Mouse (Mus musculus) limb, embryonic 14.5 days (tissue): Measurements from ENCODE around the gene Zfp672. TPM values are rescaled to one million over a fixed set of nuclear protein-coding genes. Genes with fewer than 3 reads are reported as not detected.

Experiments
- ATAC-seq: fragments of 200-750 bp; cut with Nextera tagmentation; 2 replicates; pipeline ENCODE4 v1.8.0; 2017; ENCODE audit warnings: low read depth, moderate number of reproducible peaks, moderate TSS enrichment; ENCODE audit not compliant: low FRiP score
- DNase-seq: peaks from one replicate; pipeline ENCODE4 v3.0.0-alpha.2; 2015; ENCODE audit warnings: low spot score
- H3K27ac ChIP-seq: fragments of 300-500 bp; sonication (generic); replicated peaks from 2 replicates; pipeline ENCODE4 v1.5.1; 2014; ENCODE audit warnings: low read depth, mild to moderate bottlenecking, low read length, moderate library complexity, mixed read lengths
- H3K27me3 ChIP-seq: fragments of 300-500 bp; sonication (generic); 2 replicates; pipeline ENCODE4 v1.6.1; 2014; ENCODE audit warnings: low read length, mixed read lengths; ENCODE audit not compliant: control insufficient read depth, insufficient read depth
- H3K36me3 ChIP-seq: fragments of 300-500 bp; sonication (generic); 2 replicates; pipeline ENCODE4 v1.6.1; 2014; ENCODE audit warnings: mild to moderate bottlenecking, low read length, moderate library complexity, mixed read lengths; ENCODE audit not compliant: control insufficient read depth, insufficient read depth
- H3K4me1 ChIP-seq: fragments of 300-500 bp; sonication (generic); 2 replicates; pipeline ENCODE4 v1.6.1; 2014; ENCODE audit warnings: antibody characterized with exemption, low read length, mixed read lengths; ENCODE audit not compliant: control insufficient read depth, insufficient read depth
- H3K4me2 ChIP-seq: fragments of 300-500 bp; sonication (generic); replicated peaks from 2 replicates; pipeline ENCODE4 v1.6.1; 2014; ENCODE audit warnings: low read depth, mild to moderate bottlenecking, low read length, moderate library complexity; ENCODE audit not compliant: severe bottlenecking
- H3K4me3 ChIP-seq: fragments of 300-500 bp; sonication (generic); replicated peaks from 2 replicates; pipeline ENCODE4 v1.5.1; 2014; ENCODE audit warnings: low read length
- H3K9ac ChIP-seq: fragments of 300-500 bp; sonication (generic); 2 replicates; pipeline ENCODE4 v1.6.1; 2014; ENCODE audit warnings: mild to moderate bottlenecking, low read depth, low read length, moderate library complexity; ENCODE audit not compliant: severe bottlenecking
- H3K9me3 ChIP-seq: fragments of 300-500 bp; sonication (generic); 2 replicates; pipeline ENCODE4 v1.6.1; 2016; ENCODE audit warnings: low read length; ENCODE audit not compliant: control insufficient read depth
- POLR2A ChIP-seq: fragments of 200-500 bp; IDR thresholded peaks from 2 replicates; pipeline ENCODE4 v1.8.0; 2012; ENCODE audit warnings: inconsistent platforms, mild to moderate bottlenecking, moderate library complexity, borderline replicate concordance; ENCODE audit not compliant: insufficient read depth, insufficient read length; ENCODE audit errors: extremely low read depth
- WGBS: fragments of 180-500 bp; shearing (Covaris S2); extraction: QIAGEN DNeasy Blood & Tissue Kit; methylation state at CpG from one replicate; pipeline ENCODE4 v1.1.7; 2014; 5-methylcytosine and 5-hydroxymethylcytosine counted together
- polyA plus RNA-seq, 2 experiments: library from polyadenylated mRNA; depleted of rRNA in 1 of 2; stranded (reverse) in 1 of 2; unstranded in 1 of 2; fragments of >200 nt; fragmentation: Nextera tagmentation in 1 of 2; extraction: Ambion mirVana in 1 of 2; gene quantifications; 2 replicates each; pipeline versions ENCODE4 v1.2.1 to v1.2.3; 2012 to 2014

Gene Zfp672
- polyA plus RNA-seq, 2 experiments, result 35.2 to 42.4 TPM

DNA sequence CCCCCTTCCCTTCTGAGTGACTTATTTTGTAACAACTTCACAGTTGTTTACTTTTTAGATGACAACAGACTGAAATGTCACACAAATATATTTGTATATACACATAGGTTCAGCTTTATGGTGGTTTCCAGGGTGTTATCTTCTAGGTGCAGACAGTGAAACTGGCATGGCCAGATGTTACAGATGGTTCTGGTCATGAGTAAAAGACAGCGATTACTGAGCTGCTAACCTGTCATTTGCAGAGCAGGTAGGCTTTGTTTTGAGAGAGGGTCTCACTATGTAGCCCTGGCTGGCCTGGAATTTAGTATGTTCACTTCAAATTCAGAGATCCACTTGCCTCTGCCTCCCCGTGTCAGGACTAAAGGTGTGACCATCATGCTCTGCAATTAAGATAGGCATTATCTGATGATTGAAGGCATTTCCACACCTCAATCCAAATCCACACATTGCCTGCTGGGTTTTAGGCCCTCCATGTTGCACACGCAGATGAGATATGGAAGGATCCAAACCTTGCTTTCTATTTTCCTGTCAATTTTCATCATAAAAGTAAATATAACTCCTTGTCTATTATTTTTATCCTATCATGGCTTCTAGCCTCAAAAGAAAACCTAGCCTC, 5.4 kb downstream of the Zfp672 start:
- H3K9ac ChIP-seq, result no peak overlapping the region
- DNase-seq (no peak), ATAC-seq (no peak)
- no peak overlapping the region for H3K4me2 ChIP-seq
- peaks cover 8% of the 10 kb centered on the region; the same call in 1 of the 2 replicates for H3K36me3 ChIP-seq
- H3K27ac ChIP-seq, result no peak overlapping the region
- 81% methylated on average over 3 of the region's 3 CpGs for WGBS
- peaks cover 18% of the 10 kb centered on the region for H3K4me1 ChIP-seq
- H3K4me3 ChIP-seq, result no peak overlapping the region
- H3K9me3 ChIP-seq, result no peaks in the 10 kb centered on the region
- no peaks in the 10 kb centered on the region for H3K27me3 ChIP-seq
- no peak for TF ChIP-seq POLR2A

DNA sequence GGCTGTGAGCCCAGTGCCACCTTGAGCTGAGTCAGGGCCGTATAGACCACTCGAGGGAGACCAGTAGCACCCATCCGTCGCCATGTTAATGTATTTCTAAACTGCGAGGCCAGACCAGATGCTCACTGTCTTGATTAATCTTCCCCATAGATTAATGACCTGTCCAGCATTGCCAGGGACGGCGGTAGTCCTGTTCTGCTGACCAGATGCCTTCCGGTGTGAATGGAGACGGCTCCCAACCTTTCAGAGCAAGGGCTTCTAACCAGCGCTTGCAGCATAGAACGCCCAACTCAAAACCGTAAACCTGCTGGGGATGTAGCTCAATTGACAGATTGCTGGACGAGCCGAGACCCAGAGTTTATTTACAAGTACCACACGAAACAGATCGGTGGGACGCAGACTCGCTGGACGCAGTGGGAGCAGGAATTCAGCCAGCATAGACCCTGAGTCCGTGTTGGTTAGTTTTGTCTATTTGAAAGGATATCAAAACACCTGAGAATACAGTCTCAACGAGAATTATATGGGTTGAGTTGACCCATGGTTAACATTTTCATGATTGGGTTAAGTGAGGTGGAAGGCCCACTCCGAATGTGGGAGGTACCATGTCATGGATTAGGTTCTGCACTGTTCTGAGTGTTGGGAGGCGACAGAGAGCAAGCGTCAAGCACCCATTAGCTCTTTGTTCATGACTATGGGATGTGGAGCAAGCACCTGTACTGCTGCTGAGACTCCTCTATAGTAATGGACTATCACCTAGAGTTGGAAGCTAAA, 6.4 kb downstream of the Zfp672 start:
- Histone ChIP-seq H3K4me3 (peak overlapping the region; percentile 76), H3K36me3 (peaks cover 14% of the 10 kb centered on the region), H3K27me3 (no peaks in the 10 kb centered on the region), H3K27ac (peak overlapping the region; percentile 93), H3K9ac (peak overlapping the region; percentile 78), H3K4me2 (peak overlapping the region; percentile 89), H3K4me1 (peaks cover 12% of the 10 kb centered on the region), H3K9me3 (no peaks in the 10 kb centered on the region)
- TF ChIP-seq POLR2A, result no peak
- WGBS, result 9% methylated on average over 24 of the region's 24 CpGs
- DNase-seq (no peak), ATAC-seq (no peak)

GRCm38 (mm10) chr11:58322824-58323569, 7.1 kb downstream of the Zfp672 start:
- Histone ChIP-seq H3K9me3 (no peaks in the 10 kb centered on the region), H3K4me3 (peak overlapping the region; percentile 76), H3K4me1 (peaks cover 12% of the 10 kb centered on the region), H3K27ac (peak overlapping the region; percentile 93), H3K4me2 (peak overlapping the region; percentile 89), H3K9ac (peak overlapping the region; percentile 78), H3K36me3 (peaks cover 17% of the 10 kb centered on the region), H3K27me3 (no peaks in the 10 kb centered on the region)
- TF ChIP-seq POLR2A, result peak; percentile 84; the same call in 1 of the 2 replicates
- DNase-seq (peak; percentile 96), ATAC-seq (peak; percentile 97)
- WGBS, result under 1% methylated on average over 42 of the region's 63 CpGs

DNA sequence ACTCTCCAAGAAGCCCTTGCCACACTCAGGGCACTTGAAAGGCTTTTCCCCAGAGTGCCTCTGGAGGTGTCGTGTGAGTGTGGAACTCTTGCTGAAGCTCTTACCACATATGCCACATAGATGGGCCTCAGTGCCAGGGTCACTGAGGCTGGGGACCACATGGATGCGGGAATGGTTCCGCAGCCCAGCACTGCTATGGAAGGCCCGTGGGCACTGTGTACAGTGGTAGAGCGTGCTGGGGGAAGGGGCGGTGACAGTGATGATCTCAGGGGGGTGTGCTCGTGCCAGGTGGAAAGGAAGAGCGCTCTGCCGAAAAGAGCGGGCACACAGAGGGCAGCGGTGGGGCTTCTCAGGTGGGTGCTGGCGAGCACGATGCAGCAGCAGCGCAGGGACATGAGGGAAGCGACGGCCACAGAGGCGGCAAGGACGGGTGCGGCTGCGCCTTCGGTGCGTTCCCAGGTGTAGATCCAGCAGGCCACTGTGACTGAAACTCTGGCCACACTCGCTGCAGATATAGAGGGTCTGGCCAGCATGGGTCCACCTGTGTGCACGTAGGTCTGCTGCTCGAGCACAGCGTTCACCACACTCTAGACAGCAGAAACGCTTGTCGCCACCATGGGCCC, 13.3 kb downstream of the Zfp672 start:
- 69% methylated on average over 27 of the region's 28 CpGs for WGBS
- DNase-seq (no peak), ATAC-seq (no peak)
- H3K27me3 ChIP-seq, result no peaks in the 10 kb centered on the region
- H3K27ac ChIP-seq, result no peak overlapping the region; the same call in 1 of the 2 replicates
- peaks cover 2% of the 10 kb centered on the region; the same call in 1 of the 2 replicates for H3K4me1 ChIP-seq
- TF ChIP-seq POLR2A, result no peak
- no peak overlapping the region for H3K9ac ChIP-seq
- no peaks in the 10 kb centered on the region for H3K9me3 ChIP-seq
- no peak overlapping the region for H3K4me2 ChIP-seq
- no peak overlapping the region for H3K4me3 ChIP-seq
- peaks cover 34% of the 10 kb centered on the region for H3K36me3 ChIP-seq

DNA sequence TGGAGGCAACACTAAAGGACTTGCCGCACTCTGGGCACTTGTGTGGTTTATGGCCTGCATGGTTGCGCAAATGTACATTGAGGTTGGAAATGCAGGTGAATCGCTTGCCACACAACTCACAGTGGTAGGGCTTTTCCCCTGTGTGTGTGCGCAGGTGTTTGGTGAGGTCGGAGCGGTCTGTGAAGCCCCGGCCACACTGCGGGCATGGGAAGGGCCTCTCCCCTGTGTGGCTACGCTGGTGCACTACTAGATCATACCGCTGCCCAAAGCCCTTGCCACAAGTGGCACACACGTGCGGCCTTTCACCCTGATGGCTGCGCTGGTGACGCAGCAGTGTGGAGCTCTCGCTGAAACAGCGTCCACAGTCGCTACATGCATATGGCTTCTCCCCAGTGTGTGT, 13.8 kb downstream of the Zfp672 start:
- peaks cover 34% of the 10 kb centered on the region for H3K36me3 ChIP-seq
- no peak for TF ChIP-seq POLR2A
- no peak for DNase-seq
- no peaks in the 10 kb centered on the region for H3K9me3 ChIP-seq
- H3K4me3 ChIP-seq, result no peak overlapping the region
- no peaks in the 10 kb centered on the region for H3K27me3 ChIP-seq
- 79% methylated on average over 16 of the region's 17 CpGs for WGBS
- ATAC-seq, result no peak
- no peaks in the 10 kb centered on the region for H3K4me1 ChIP-seq
- no peak overlapping the region for H3K4me2 ChIP-seq
- no peak overlapping the region for H3K9ac ChIP-seq
- no peak overlapping the region for H3K27ac ChIP-seq
